Mouse (Mus musculus) gastrocnemius, postnatal 10 days (tissue): ENCODE data around the gene Il22ra2. TPM values are rescaled to one million over a fixed set of nuclear protein-coding genes. Genes with fewer than 3 reads are reported as not detected.

Source experiments
- DNase-seq: peaks from one replicate; pipeline ENCODE4 v3.0.0; 2021; ENCODE audit warnings: mixed read lengths
- long read RNA-seq, 2 experiments: library from polyadenylated mRNA; stranded (forward); transcript quantifications; one replicate each; pipeline ENCODE4 v2.0.0; 2021
- total RNA-seq, 2 experiments: library from RNA; stranded (reverse); gene quantifications; 2 replicates each; pipeline ENCODE4 v1.2.3; 2021

Il22ra2 gene
- total RNA-seq, result not detected
- long read RNA-seq, experiment 1, result 0 reads
- long read RNA-seq, experiment 2, result 0 reads

GRCm38 (mm10) chr10:19621408-19622048 lies at the start of gene Il22ra2:
Gene Il22ra2 (plus strand): TSS chr10:19621998.
- DNase-seq, result no peak

DNA sequence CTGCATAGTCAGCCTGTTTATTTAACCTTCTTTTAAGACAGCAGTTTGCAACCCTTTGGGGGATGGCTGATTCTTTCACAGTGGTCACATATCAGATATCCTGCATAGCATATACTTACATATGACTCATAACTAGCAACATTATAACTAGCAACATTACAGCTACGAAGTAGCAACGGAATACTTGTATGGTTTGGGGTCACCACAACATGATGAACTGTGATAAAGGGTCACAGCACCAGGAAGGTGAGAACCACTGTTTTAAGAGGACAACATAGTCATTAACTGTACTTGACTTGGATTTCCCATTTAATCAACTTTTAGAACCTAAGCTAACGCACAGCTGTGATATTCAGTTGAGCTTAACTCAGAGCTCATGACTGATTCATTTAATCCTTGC lies 44.2 kb upstream of the Il22ra2 start:
- DNase-seq, result no peak

DNA sequence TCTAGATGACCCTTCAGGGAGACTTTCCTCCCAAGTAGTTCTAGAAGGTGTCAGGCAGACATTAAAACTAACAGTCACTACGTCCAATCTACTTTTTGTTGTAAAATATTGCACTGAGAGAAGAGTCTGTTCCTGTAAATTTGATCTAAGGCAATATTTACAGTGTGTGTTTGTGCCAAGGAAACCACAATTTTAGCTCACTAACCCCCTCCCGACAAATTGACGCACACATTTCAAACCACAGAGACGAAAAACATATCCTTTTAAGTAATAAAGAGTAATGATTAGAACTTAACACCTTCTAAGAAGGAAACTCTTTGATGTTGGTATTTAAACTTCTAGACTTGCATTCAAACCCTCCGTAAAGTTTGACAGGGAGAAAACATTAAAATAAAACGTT lies 43.8 kb upstream of the Il22ra2 start:
- DNase-seq, result no peak

DNA sequence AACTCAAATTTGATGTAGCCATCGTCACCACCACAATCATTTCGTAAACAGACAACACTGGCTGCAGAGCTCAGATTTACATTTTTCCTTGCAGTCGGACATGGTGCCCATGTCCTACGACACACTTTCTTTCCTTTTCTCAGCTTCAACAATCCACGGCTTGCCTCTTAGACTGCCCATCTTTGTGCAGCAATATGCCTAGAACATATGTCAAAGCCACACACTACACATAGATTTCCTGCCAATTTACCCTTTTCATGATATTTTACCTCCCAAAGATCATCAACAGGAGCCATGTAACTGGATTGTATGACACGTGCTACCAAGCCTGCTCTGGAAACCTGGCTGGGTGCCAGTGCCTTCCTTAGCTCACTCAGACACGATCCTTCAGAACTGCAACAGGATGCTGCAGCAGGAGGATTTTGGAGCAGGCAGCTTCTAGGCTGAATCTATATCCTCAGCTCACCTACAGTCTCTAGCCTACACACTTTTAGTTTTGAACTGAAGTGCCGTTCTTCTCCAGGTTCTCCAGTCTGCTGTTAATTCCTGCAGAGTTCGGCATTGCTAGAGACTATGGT lies 43.3 kb upstream of the Il22ra2 start:
- peak; percentile 56 for DNase-seq

DNA sequence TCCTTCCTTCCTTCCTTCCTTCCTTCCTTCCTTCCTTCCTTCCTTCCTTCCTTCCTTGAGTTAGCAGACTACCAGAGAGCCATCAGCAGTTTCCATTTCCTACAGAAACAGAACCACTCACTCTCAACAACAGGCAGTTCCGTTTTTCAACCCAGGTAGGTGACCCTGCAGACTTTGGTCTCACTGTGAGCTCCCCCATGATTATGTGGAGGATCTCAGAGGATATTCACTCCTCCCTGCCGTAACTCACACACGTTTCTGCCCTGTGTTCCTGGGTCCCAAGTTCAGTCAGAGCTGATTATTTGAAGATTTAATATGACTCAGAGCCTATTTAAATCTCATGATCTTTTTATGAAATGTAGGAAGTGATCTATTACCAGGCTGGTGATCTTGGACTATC lies 41.1 kb upstream of the Il22ra2 start:
- no peak for DNase-seq

DNA sequence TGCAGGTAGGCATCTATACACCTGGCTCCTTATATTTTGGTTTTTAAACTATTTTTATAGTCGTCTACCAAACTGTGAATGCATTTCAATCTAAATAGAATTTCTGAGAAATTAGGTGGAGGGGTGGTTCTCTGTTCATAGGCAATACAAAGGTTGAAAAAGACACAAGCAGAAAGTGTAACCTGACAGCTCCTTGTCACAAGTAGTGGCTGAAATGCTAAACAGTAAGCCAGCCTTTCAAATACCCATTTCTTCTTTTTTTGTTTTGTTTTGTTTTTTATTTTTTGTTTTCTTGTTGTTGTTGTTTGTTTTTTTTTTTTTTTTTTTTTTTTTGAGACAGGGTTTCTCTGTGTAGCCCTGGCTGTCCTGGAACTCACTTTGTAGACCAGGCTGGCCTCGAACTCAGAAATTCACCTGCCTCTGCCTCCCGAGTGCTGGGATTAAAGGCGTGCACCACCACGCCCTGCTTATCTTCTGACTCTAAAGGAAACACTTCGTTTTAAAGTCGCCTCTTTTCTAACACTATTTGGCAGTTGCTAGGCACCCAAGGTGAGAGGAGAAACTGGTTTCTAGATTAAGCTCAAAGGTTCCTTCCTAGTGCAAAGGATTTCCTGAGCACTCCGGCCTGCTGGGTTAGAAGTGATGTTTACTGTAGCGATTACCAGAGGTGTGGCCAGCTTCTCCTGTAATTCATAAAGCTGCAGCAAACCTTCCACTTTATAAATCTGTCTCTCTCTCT lies 39.8 kb upstream of the Il22ra2 start:
- no peak for DNase-seq

DNA sequence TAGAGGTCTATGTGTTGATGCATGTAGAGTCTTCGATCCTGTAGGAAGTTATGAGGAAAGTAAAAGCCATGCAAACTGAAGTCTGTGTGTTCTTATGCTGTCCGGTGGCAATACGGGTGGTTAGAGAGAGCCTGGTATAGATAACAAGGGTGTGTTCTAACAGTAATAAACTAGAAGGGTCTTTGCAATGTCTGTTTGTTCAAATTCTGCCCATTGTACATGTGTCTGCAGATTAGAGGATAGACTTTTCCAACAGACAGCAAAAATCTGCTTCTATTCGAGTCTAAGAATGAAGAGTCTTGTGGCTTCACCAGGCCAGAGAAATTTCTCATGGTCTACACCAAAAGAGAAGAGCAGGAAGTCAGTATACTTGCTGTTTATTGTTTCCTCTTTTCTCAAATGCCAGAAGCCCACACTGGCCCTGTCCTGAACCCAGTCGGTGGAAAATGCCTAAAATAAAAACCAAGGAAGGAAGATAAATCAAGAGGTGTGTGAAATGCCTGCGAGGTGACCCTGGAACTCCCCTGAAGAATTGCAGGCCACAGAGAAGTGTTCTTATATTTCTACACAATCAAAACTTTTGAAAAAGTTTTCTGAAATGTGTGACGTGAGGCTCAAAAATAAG lies 38.9 kb upstream of the Il22ra2 start:
- DNase-seq, result no peak

GRCm38 (mm10) chr10:19584064-19584463 lies 37.7 kb upstream of the Il22ra2 start:
- DNase-seq, result no peak

DNA sequence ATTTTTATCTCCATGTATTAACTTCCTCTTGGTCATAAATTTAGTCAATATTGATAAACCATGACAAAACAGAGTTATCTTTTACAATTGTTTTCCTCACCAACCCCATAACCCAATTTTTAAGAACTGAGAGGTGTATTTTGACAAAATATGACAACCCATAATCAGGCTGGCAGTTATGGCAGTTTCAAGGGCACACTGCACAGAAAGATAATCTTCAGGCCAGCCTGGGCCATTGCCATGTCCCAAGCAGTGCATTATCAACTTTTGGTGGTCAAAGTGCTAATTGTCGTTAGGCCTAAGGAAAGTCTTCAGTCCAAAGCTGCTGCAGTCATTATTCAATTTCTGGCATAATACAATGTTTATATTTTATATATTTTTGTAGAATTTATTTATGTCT lies 37.0 kb upstream of the Il22ra2 start:
- DNase-seq, result no peak

DNA sequence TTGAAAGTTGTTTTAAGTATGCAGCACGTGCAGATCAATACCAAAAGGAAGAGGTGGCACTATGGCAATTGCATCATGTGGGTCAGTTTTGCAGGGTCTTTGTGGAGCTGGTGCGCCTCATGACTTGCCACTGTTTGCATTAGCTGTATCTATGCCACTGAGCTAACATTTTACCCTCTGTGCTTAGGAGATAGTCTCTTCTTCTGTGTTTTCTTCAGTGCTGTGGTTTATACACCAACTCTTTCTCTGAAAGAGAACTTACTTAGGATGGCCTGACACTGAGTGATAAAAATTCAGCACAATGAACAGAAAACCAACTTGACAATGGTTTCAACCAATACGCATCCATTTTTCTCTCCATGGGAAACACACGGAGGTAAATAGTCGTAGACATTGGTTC lies 35.9 kb upstream of the Il22ra2 start:
- no peak for DNase-seq

DNA sequence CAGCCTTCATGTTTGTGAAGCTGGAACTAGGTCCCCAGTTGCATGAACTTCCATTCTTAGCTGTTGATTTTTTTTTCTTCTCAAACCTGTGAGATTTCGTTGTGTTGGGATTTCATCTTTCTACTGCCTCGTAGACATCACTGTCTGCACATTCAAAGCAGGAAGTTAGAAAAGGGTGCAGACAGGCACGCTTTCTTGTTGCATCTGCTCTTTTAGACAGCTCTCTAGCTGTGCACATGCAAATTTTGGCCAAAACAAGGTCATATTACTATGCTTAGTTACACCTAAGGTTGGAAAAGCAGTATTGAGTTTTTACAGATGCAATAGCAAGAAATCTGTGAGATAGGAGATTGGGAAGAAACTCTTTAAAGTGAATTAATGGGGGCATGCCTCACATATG lies 34.5 kb upstream of the Il22ra2 start:
- no peak for DNase-seq

GRCm38 (mm10) chr10:19589626-19590025 lies 32.2 kb upstream of the Il22ra2 start:
- DNase-seq, result no peak

DNA sequence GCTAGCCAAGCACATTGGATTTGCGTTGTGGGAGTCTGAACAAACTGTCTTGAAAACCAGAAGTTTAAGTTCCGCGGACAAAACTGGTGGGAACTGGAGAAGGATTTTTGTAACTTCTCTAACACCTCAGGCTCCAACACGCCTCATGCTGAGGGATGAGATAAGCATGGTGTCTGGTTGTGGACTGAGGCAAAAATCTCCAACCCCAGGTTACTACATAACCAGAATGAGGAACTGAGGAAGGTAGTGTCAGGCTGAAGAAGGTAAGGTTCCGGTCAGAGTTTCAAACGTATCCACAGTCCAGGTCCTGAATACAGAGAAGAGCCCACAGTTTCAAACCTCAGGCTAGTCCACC lies 30.5 kb upstream of the Il22ra2 start:
- no peak for DNase-seq

GRCm38 (mm10) chr10:19591641-19592441 lies 30.0 kb upstream of the Il22ra2 start, which contains the start of gene Ifngr1:
Gene Ifngr1 (plus strand): TSS chr10:19591949.
- DNase-seq, result peak; percentile 98

- DNase-seq, result no peak
These were observed 29.2 kb upstream of the Il22ra2 start for GRCm38 (mm10) chr10:19592556-19592955.

DNA sequence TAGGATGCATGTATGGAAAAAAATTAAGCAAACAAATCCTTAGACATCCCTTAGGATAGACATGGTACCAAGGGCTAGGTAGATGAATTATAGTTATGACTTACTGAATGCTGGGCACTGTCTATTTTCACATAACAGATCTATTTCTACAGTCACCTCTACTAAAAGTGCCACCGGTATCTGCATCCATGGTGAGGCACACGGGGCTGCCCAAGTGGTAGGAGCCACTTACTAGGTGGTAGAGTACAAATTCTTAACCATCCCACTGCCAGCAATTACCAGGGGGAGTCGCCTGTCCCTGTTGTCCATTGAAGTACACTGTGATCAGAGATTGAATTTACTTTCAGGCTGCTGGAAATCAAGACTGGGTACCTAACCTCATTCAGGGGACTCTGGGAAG lies 28.5 kb upstream of the Il22ra2 start:
- DNase-seq, result no peak

DNA sequence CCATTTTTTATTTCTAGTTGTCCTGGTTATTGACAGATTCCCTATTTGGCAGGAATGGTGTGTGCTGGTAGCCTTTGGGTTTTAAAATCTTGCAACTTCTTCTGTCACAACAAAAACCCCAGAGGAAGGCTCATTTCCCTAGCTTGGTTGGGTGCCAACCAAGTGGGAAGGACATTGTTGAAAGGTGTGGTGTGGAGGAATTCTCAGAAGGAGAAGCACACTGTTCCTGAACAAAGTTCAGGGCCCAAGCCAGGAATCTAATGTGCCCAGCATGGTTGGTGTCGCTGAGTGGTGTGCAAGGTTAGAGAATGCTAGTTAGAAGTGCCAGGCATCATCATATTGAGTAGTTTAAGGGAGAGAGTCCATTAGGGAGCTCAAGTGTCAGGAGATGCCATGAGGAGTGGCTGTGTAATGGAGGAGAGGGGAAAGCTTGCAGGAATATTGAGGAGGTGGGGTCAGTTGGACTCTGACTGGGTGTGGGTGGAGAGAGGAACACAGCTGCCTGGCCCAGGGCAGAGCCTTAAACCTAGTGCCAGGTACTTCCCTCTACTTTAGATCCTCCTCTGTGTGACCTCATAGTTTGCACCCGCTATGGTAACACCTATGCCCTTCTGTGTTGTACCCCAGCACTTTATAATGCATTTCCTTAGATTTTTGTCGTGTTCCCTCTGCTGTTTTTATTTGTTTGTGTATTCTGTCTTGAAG lies 27.4 kb upstream of the Il22ra2 start:
- DNase-seq, result no peak

- DNase-seq, result no peak
These were observed 24.9 kb upstream of the Il22ra2 start for GRCm38 (mm10) chr10:19596866-19597265.

GRCm38 (mm10) chr10:19598091-19598490 lies 23.7 kb upstream of the Il22ra2 start:
- no peak for DNase-seq

DNA sequence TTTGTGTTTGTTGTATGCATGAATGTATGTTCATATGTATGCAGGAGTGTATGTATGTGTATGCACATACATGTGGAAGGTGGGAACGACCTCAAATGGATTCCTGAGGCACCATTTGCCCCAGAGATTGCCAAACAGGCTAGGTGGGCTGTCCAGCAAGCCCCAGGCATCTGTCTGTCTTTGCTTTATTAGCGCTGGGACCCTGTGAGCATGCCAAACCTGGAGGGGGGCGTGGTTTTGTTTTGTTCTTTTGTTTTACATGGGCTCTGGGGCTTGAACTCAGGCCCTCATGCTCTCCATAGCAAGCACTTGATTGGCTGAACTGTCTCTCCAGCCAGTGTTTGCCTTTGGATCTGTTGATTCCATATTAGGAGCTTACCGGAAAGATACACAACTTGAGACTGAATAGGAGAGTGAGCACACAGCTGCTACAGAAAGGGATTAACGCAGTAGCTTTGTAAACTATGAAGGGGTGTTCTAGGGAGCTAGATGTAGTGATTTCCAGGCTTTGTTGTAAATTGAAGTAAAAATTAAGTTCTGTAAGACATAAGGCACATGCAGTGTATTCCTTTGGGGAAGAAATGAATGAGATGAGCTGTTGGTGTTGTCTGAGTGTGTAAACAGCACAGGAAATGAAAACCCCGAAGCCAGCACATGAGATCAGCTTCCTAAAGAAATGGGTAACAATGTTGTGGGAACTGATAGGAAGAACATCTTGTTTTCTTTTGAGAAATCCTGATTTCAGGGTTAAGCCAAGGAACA lies 22.3 kb upstream of the Il22ra2 start:
- DNase-seq, result no peak

DNA sequence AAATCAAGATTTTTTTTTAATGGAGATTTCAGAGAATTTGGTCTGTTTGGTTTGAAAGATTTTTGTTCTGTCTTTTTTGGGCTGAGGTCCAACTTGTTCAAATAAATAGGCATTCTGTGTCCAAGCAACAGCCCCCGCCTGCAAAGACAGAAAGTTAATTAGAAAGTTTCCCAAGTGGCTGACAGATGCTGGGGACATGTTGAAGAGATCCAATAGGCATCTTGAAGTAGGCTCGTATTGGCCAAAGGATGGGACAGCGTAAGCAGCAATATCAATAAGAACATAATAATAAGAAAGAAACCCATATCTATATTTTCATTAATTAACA lies 21.7 kb upstream of the Il22ra2 start:
- no peak for DNase-seq
